Mouse (Mus musculus): ENCODE measurements around the gene Olfr1396. TPM values are rescaled to one million over a fixed set of nuclear protein-coding genes. Genes with fewer than 3 reads are reported as not detected.

Gene Olfr1396
- not detected in 2 replicates for polyA plus RNA-seq (2011; ENCODE audit: insufficient read depth, insufficient read length, low replicate concordance, missing spikeins)

DNA sequence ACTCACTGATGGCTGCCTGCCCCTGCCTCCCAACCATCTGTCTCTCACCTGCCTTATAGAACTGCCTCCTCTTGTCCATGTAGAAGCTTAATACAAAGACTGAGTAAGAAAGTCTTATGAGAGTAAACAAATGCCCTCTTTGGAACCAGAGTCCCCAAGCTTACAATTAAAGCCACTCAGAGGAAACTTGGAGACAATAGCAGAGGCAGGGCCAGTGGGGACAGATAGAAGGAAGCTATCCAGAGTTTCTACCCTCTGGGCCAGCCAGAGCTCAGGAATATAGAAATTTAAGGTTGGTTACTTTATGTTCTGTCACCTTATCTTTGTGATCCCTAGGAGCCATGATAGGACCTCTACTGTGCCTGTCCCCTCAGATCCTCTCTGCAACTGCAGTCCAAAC, at the start of gene Olfr1396:
Olfr1396 (minus strand) TSS at position 101 of the 400 bp plus-strand sequence.
- TF ChIP-seq POLR2A (IDR thresholded peaks at IDR 0.05; ENCODE audit: borderline replicate concordance, control insufficient read depth, low read depth, low read length) (no peak), CTCF (IDR thresholded peaks at IDR 0.05; ENCODE audit: control insufficient read depth, insufficient read depth, low read length) (no peak)
- Histone ChIP-seq H3K4me1 (ENCODE audit: control insufficient read depth, insufficient read depth, low read length) (no peaks in the 10 kb centered on the region), H3K4me3 (replicated peaks; ENCODE audit: control insufficient read depth, low read depth, low read length) (no peak within 1 kb of the TSS), H3K27ac (ENCODE audit: control insufficient read depth, insufficient read depth, low read depth, low read length, poor library complexity) (no peak within 1 kb of the TSS)

DNA sequence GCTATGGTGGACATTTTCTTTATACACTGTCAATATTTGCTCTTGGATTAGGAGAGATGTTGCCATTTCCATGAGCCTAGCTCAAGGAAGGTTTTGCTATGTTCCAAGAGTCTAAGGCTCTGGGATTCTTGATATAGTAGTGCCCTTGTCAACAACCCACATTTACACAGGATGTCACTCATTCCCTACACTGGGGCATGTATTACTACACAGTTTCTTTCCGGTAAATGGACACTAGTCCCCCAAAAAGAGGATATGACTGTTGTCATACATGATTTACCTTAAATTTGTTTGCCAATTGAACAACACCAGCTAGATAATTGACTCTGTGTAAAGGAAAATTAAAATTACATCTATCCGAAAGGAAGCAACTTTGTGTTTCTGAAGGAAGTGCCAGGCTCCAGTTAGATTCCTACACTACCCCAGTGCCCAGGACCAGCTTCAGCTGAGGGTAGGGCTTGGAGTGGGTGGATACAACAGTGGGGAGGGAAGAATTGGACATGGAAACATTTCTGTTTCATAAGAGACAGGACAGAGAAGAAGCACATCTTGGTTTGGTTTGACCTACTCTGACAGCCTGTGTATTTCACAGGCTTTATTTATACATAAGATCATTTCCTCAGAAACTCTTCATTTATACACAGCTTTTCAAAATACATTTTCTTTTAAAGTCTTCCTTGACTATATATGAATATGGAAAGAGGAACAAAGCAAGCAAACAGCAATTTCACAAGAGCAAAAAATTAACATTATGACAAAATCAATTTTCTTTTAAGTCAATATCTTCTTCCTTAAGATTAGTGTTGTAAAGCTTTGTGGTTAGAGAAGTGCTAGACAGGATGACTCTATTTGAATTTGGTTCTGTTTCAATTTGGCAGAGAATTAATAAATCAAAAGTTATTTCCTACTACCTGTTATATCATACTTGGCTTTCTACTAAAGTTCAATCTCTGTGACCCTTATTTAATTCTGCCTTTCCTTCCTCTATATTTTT, 42.4 kb upstream of the Olfr1396 start:
- WGBS: 56% methylated on average over 2 of the region's 2 CpGs
- TF ChIP-seq POLR2A (IDR thresholded peaks at IDR 0.05; ENCODE audit: borderline replicate concordance, control insufficient read depth, low read depth, low read length) (no peak), CTCF (IDR thresholded peaks at IDR 0.05; ENCODE audit: control insufficient read depth, insufficient read depth, low read length) (no peak)
- Histone ChIP-seq H3K4me1 (ENCODE audit: control insufficient read depth, insufficient read depth, low read length) (peaks cover 1% of the 10 kb centered on the region; the same call in 1 of the 2 replicates), H3K4me3 (replicated peaks; ENCODE audit: control insufficient read depth, low read depth, low read length) (no peak overlapping the region), H3K27ac (ENCODE audit: control insufficient read depth, insufficient read depth, low read depth, low read length, poor library complexity) (no peak overlapping the region)

DNA sequence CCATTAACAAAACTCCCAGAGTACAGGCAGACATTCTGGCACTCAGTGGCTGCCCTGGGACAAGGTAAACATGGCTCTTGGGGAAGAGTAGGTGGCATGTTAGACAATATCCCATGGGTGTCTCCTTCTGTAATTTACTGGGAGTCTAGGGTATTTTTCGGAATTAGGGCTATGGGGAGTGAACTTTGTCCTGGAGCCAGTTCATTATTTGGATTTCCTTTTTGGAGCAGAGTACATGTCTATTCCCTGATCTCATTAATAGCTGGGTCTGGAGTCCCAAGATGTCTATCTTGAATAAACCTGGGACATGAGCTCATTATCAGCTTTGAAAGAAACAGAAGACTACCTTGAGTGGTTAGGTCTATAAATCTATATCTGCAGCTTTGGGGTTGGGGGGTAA, 39.4 kb upstream of the Olfr1396 start, which contains the start of gene Olfr1394:
Olfr1394 (plus strand) TSS at position 301 of the 400 bp plus-strand sequence.
- H3K4me1 ChIP-seq (ENCODE audit: control insufficient read depth, insufficient read depth, low read length): peaks cover 1% of the 10 kb centered on the region; the same call in 1 of the 2 replicates
- no peak within 1 kb of the TSS for H3K4me3 ChIP-seq (replicated peaks; ENCODE audit: control insufficient read depth, low read depth, low read length)
- TF ChIP-seq CTCF (IDR thresholded peaks at IDR 0.05; ENCODE audit: control insufficient read depth, insufficient read depth, low read length) (no peak), POLR2A (IDR thresholded peaks at IDR 0.05; ENCODE audit: borderline replicate concordance, control insufficient read depth, low read depth, low read length) (no peak)
- WGBS: 62% methylated on average over 1 of the region's 1 CpGs
- no peak within 1 kb of the TSS for H3K27ac ChIP-seq (ENCODE audit: control insufficient read depth, insufficient read depth, low read depth, low read length, poor library complexity)

DNA sequence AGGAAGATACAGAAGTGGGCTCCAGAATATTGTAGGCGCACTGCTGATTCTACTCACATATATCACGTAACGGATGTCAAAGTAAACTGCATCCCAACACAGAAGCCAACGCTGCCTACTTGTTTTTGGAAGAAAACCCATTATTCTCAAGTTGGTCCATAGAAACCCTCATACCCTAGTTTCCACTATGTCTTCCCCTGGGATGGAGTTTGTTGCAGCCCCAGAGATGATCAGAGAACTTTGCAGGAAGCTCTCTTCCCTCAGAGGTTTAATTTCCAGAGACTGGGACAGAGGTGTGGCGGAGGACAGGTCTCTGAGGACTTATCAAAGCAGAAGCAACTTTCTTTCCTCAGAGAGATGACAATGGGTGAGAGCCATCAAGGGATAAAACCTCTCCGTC, 27.3 kb upstream of the Olfr1396 start, which contains the start of gene Olfr1395:
Olfr1395 (plus strand) TSS at position 301 of the 400 bp plus-strand sequence.
- Histone ChIP-seq H3K27ac (ENCODE audit: control insufficient read depth, insufficient read depth, low read depth, low read length, poor library complexity) (no peak within 1 kb of the TSS), H3K4me1 (ENCODE audit: control insufficient read depth, insufficient read depth, low read length) (no peaks in the 10 kb centered on the region), H3K4me3 (replicated peaks; ENCODE audit: control insufficient read depth, low read depth, low read length) (no peak within 1 kb of the TSS)
- TF ChIP-seq POLR2A (IDR thresholded peaks at IDR 0.05; ENCODE audit: borderline replicate concordance, control insufficient read depth, low read depth, low read length): no peak
- no peak for TF ChIP-seq CTCF (IDR thresholded peaks at IDR 0.05; ENCODE audit: control insufficient read depth, insufficient read depth, low read length)
- 87% methylated on average over 6 of the region's 6 CpGs for WGBS

DNA sequence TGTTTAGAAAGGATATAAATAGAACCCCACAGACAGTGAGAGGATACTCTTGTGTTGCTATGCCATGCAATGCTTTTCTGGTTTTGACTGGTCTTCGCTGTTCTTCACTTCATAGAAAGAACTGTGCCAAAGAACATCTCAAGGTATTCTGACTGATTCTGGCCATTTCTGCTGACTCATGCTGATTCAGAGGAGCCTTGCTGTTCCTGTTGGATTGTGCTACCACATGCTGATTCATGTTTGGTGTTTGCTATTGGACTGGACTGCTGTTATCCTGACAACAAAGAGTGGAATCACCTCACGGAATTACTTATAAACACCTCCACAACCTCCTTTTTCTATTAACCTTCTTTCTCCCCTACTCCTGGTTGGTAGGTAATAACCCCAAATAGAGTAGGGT, 9.5 kb upstream of the Olfr1396 start:
- TF ChIP-seq POLR2A (IDR thresholded peaks at IDR 0.05; ENCODE audit: borderline replicate concordance, control insufficient read depth, low read depth, low read length): no peak
- H3K27ac ChIP-seq (ENCODE audit: control insufficient read depth, insufficient read depth, low read depth, low read length, poor library complexity): no peak overlapping the region
- 88% methylated on average over 2 of the region's 2 CpGs for WGBS
- no peaks in the 10 kb centered on the region for H3K4me1 ChIP-seq (ENCODE audit: control insufficient read depth, insufficient read depth, low read length)
- H3K4me3 ChIP-seq (replicated peaks; ENCODE audit: control insufficient read depth, low read depth, low read length): no peak overlapping the region

DNA sequence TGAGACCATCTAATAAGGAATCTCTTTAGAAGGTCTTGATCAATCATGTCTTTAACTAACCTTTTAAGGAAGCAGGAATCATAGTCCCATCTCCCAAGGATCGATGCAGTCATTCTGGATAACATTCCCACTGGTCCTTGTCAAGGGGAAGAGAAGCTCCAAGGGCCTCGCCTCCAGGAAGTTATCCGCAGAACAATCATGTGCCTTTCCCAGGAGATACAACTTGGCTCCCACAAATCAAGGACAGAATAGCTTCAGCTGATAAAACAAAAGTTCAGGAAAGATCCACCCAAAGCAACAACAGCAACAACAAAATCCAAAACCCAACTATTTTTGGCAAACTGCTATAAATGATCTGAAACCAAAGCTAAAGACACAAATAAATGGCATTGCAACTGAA, 5.0 kb upstream of the Olfr1396 start:
- Histone ChIP-seq H3K4me3 (replicated peaks; ENCODE audit: control insufficient read depth, low read depth, low read length) (no peak overlapping the region), H3K27ac (ENCODE audit: control insufficient read depth, insufficient read depth, low read depth, low read length, poor library complexity) (no peak overlapping the region), H3K4me1 (ENCODE audit: control insufficient read depth, insufficient read depth, low read length) (no peaks in the 10 kb centered on the region)
- 82% methylated on average over 3 of the region's 3 CpGs for WGBS
- no peak for TF ChIP-seq CTCF (IDR thresholded peaks at IDR 0.05; ENCODE audit: control insufficient read depth, insufficient read depth, low read length)
- TF ChIP-seq POLR2A (IDR thresholded peaks at IDR 0.05; ENCODE audit: borderline replicate concordance, control insufficient read depth, low read depth, low read length): no peak

DNA sequence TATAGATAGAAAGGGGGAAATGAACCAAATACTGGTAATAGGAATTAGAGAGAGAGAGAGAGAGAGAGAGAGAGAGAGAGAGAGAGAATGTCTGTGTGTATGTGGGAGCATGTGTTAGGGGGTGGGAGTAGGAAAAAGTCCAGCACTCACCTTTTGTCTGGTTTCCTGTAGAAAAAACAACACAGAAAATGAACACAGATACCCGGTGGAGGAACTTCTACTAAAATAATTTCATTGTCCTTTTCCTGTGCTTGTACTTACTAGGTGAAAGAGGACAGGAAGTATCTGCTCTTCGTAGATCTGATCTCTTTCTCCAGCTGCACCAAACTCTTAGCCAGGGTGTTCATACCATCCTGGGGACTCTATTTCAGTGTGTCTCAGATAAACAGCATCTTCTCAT, 516 bp downstream of the Olfr1396 start:
- TF ChIP-seq POLR2A (IDR thresholded peaks at IDR 0.05; ENCODE audit: borderline replicate concordance, control insufficient read depth, low read depth, low read length) (no peak), CTCF (IDR thresholded peaks at IDR 0.05; ENCODE audit: control insufficient read depth, insufficient read depth, low read length) (no peak)
- Histone ChIP-seq H3K4me3 (replicated peaks; ENCODE audit: control insufficient read depth, low read depth, low read length) (no peak overlapping the region), H3K4me1 (ENCODE audit: control insufficient read depth, insufficient read depth, low read length) (no peaks in the 10 kb centered on the region), H3K27ac (ENCODE audit: control insufficient read depth, insufficient read depth, low read depth, low read length, poor library complexity) (no peak overlapping the region)
- WGBS: 2% methylated on average over 2 of the region's 2 CpGs

DNA sequence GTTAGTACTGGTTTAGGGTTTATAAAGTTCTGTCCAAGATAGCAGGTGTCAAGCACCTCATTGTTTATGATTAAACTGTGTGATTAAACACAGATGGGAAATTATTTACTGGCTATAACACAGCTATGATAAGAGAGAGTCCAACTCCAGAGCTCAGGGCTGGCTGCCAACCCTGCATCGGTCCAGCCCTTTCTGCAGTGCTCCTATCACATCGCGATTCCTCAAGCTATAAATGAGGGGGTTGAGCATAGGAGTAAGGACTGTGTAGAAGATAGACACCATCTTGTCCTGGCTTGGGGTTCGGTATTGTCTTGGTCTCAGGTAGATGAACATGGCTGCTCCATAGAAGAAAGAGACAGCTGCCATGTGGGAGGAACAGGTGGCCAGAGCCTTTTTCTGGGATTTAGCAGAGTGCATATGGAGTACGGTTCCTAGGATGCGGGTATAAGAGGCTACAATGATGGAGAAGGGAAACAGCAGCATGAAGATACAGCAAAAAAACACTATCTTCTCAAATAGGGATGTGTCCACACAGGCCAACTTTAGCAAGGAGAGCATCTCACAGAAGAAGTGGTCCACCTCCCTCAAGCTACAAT, 2.0 kb downstream of the Olfr1396 start:
- no peak overlapping the region for H3K27ac ChIP-seq (ENCODE audit: control insufficient read depth, insufficient read depth, low read depth, low read length, poor library complexity)
- 75% methylated on average over 6 of the region's 6 CpGs for WGBS
- TF ChIP-seq POLR2A (IDR thresholded peaks at IDR 0.05; ENCODE audit: borderline replicate concordance, control insufficient read depth, low read depth, low read length) (no peak), CTCF (IDR thresholded peaks at IDR 0.05; ENCODE audit: control insufficient read depth, insufficient read depth, low read length) (no peak)
- H3K4me1 ChIP-seq (ENCODE audit: control insufficient read depth, insufficient read depth, low read length): no peaks in the 10 kb centered on the region; the same call in 1 of the 2 replicates
- no peak overlapping the region for H3K4me3 ChIP-seq (replicated peaks; ENCODE audit: control insufficient read depth, low read depth, low read length)

Measured in bone marrow, adult 2 months (tissue).